Mouse (Mus musculus): ENCODE data around the gene Sbds. TPM values are rescaled to one million over a fixed set of nuclear protein-coding genes. Genes with fewer than 3 reads are reported as not detected.
A peak's percentile ranks its signal among the peaks of the same experiment; 100 is the strongest.

The Sbds gene
- polyA plus RNA-seq, 1 experiment from 2014 or later: 66.5 TPM

- WGBS: 95% methylated on average over 9 of the region's 9 CpGs
- no peaks in the 10 kb centered on the region for H3K27me3 ChIP-seq
- no peak overlapping the region for H3K27ac ChIP-seq
- H3K36me3 ChIP-seq: peaks cover 80% of the 10 kb centered on the region
- no peak overlapping the region for H3K9ac ChIP-seq
- H3K9me3 ChIP-seq: peaks cover 6% of the 10 kb centered on the region; the same call in 1 of the 2 replicates
- H3K4me1 ChIP-seq: no peaks in the 10 kb centered on the region
- H3K4me3 ChIP-seq: no peak overlapping the region
- ATAC-seq (ENCODE audit: insufficient number of reproducible peaks, insufficient read depth, low FRiP score, low TSS enrichment, low read depth): no peak
- no peak overlapping the region for H3K4me2 ChIP-seq
Measured at GRCm38 (mm10) chr5:130283079-130283732, 27.9 kb upstream of the Sbds start.

DNA sequence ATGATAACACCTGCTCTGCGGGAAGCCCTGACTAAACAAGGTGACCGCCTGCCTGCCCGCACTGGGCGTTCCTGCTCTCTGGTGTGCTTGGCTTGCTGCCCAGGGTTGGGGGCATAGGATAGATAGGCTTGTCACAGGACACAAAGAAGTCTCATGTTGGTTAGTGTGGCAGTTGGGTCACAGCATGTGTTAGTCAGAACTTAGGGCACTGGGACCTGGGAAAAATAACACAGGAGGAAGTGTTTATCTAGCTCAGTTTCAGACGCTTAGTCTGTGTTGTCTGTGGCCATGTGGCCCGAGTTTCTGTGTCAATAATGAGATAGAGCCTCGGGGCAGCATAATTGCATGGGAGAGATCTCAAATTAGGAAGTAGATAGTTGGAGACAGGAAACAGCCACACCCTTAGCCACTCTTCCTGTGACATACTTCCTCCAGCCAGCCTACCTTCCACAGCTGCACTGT is 22.7 kb upstream of the Sbds start:
- Histone ChIP-seq H3K27ac (no peak overlapping the region), H3K36me3 (peaks cover 78% of the 10 kb centered on the region), H3K4me3 (no peak overlapping the region), H3K4me2 (no peak overlapping the region), H3K9ac (no peak overlapping the region), H3K27me3 (no peaks in the 10 kb centered on the region), H3K4me1 (no peaks in the 10 kb centered on the region), H3K9me3 (no peaks in the 10 kb centered on the region)
- WGBS: 87% methylated on average over 7 of the region's 7 CpGs
- no peak for ATAC-seq (ENCODE audit: insufficient number of reproducible peaks, insufficient read depth, low FRiP score, low TSS enrichment, low read depth)

DNA sequence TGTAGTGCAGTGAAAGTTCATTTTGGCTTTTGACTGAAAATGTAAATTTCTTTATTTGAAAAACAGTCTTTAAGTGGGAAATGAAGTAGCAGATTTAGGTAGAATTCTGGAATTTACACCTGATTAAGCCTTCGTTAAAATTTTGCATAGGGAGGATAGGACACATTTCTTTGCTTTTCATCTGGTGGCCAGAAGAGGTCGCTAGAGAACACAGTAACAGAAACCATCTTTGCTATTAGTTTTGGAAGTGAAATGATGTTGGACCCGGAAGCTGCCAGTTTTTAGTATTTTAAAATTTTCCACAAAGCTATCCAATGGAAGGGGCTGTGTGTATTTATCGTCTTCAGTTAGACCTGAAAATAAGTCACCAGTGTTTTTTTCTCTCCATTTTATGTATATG is 20.2 kb upstream of the Sbds start:
- WGBS: 44% methylated on average over 4 of the region's 4 CpGs
- Histone ChIP-seq H3K27me3 (no peaks in the 10 kb centered on the region), H3K9me3 (no peaks in the 10 kb centered on the region), H3K4me3 (no peak overlapping the region), H3K4me1 (no peaks in the 10 kb centered on the region), H3K9ac (no peak overlapping the region), H3K36me3 (peaks cover 77% of the 10 kb centered on the region), H3K4me2 (no peak overlapping the region), H3K27ac (no peak overlapping the region)
- no peak for ATAC-seq (ENCODE audit: insufficient number of reproducible peaks, insufficient read depth, low FRiP score, low TSS enrichment, low read depth)

GRCm38 (mm10) chr5:130273046-130273445 is 17.7 kb upstream of the Sbds start:
- H3K4me3 ChIP-seq: no peak overlapping the region
- H3K27me3 ChIP-seq: no peaks in the 10 kb centered on the region
- no peak overlapping the region for H3K27ac ChIP-seq
- ATAC-seq (ENCODE audit: insufficient number of reproducible peaks, insufficient read depth, low FRiP score, low TSS enrichment, low read depth): no peak
- H3K4me1 ChIP-seq: no peaks in the 10 kb centered on the region
- H3K9me3 ChIP-seq: no peaks in the 10 kb centered on the region
- H3K4me2 ChIP-seq: no peak overlapping the region
- WGBS: 91% methylated on average over 6 of the region's 6 CpGs
- H3K36me3 ChIP-seq: peaks cover 73% of the 10 kb centered on the region
- no peak overlapping the region for H3K9ac ChIP-seq

DNA sequence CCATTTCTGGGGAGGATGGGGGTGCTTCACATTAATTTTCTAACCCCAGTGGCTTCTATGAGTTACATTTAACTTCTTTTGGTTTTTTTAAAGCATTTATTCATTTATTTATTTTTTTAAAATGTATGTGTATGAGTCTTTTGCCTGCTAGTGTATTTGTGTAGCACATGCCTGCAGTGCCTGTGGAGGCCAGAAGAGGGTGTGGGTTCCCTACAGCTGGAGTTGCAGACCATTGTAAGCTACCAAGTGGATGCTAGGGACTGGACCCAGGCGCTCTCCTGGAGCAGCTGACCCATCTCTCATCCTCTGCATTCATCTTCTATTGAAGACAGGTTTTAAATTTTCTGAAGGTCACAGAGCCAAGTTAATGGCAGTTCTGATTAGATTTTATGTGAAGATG is 17.0 kb upstream of the Sbds start:
- WGBS: 88% methylated on average over 1 of the region's 1 CpGs
- Histone ChIP-seq H3K36me3 (peaks cover 73% of the 10 kb centered on the region), H3K4me3 (no peak overlapping the region), H3K4me1 (no peaks in the 10 kb centered on the region), H3K9me3 (no peaks in the 10 kb centered on the region), H3K27ac (no peak overlapping the region), H3K27me3 (no peaks in the 10 kb centered on the region), H3K4me2 (no peak overlapping the region), H3K9ac (no peak overlapping the region)
- ATAC-seq (ENCODE audit: insufficient number of reproducible peaks, insufficient read depth, low FRiP score, low TSS enrichment, low read depth): no peak

GRCm38 (mm10) chr5:130268976-130269375 is 13.6 kb upstream of the Sbds start:
- Histone ChIP-seq H3K27me3 (no peaks in the 10 kb centered on the region), H3K27ac (no peak overlapping the region), H3K36me3 (peaks cover 76% of the 10 kb centered on the region), H3K9ac (no peak overlapping the region), H3K4me3 (no peak overlapping the region), H3K4me1 (no peaks in the 10 kb centered on the region), H3K4me2 (no peak overlapping the region), H3K9me3 (no peaks in the 10 kb centered on the region)
- no peak for ATAC-seq (ENCODE audit: insufficient number of reproducible peaks, insufficient read depth, low FRiP score, low TSS enrichment, low read depth)
- 85% methylated on average over 11 of the region's 11 CpGs for WGBS

GRCm38 (mm10) chr5:130267316-130267715 is 12.0 kb upstream of the Sbds start:
- ATAC-seq (ENCODE audit: insufficient number of reproducible peaks, insufficient read depth, low FRiP score, low TSS enrichment, low read depth): no peak
- Histone ChIP-seq H3K4me3 (no peak overlapping the region), H3K9ac (no peak overlapping the region), H3K36me3 (peaks cover 72% of the 10 kb centered on the region), H3K4me1 (no peaks in the 10 kb centered on the region), H3K9me3 (no peaks in the 10 kb centered on the region), H3K4me2 (no peak overlapping the region), H3K27ac (no peak overlapping the region), H3K27me3 (no peaks in the 10 kb centered on the region)
- 89% methylated on average over 1 of the region's 1 CpGs for WGBS

DNA sequence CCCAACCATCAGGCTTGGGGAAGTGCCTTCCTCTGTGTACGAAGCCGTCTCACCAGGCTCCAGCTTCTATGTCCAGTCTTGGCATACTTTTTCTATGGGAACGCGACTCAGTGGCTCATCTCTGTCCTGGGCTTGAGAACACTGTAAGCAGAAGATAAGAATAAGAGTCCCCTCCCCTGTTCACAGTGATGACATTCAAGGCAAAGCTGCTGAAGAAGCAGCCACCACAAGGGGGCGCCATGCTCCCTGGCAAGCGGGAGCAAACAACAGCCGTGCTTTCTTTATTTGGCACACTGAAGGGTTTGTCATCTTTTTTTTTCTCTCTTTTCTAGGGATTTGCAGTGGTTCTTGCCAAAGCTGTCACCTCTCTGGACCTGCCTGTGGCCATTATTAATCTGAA is 11.3 kb upstream of the Sbds start:
- WGBS: 81% methylated on average over 7 of the region's 7 CpGs
- no peak overlapping the region for H3K9ac ChIP-seq
- peaks cover 69% of the 10 kb centered on the region for H3K36me3 ChIP-seq
- no peak overlapping the region for H3K4me2 ChIP-seq
- ATAC-seq (ENCODE audit: insufficient number of reproducible peaks, insufficient read depth, low FRiP score, low TSS enrichment, low read depth): no peak
- H3K4me1 ChIP-seq: no peaks in the 10 kb centered on the region
- H3K27ac ChIP-seq: no peak overlapping the region
- no peaks in the 10 kb centered on the region for H3K27me3 ChIP-seq
- no peak overlapping the region for H3K4me3 ChIP-seq
- no peaks in the 10 kb centered on the region for H3K9me3 ChIP-seq

DNA sequence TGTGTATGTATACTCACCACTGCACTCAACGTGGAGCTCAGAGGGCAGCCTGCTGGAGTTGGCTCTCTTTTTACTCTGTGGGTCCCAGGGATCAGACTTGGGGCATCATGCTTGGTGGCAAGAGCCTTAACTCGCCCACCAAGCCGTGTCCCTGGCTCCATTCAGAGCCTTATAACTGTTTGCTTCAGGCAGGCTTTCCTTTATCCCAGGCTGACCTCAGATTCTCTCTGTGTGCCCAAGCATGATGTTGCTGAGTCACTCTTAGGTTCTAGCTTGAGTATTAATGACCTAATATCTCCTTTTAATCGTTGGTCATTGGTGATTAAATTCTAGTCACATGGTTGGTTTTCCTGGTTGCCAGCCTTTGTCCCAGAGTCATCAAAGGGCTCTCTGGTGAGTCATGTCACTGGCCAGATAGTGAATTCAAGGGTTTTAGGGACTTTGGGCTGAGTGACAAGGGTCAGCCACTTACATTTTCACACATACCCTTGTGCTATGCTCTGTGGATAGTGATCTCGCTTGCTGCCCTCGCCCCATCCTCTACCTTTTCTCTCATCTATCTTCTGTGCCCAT is 9.2 kb upstream of the Sbds start:
- no peak overlapping the region for H3K4me2 ChIP-seq
- H3K9me3 ChIP-seq: no peaks in the 10 kb centered on the region
- H3K4me3 ChIP-seq: no peak overlapping the region
- no peaks in the 10 kb centered on the region for H3K4me1 ChIP-seq
- H3K9ac ChIP-seq: no peak overlapping the region
- no peaks in the 10 kb centered on the region for H3K27me3 ChIP-seq
- WGBS: 90% methylated on average over 6 of the region's 6 CpGs
- no peak for ATAC-seq (ENCODE audit: insufficient number of reproducible peaks, insufficient read depth, low FRiP score, low TSS enrichment, low read depth)
- H3K27ac ChIP-seq: no peak overlapping the region
- peaks cover 56% of the 10 kb centered on the region for H3K36me3 ChIP-seq

DNA sequence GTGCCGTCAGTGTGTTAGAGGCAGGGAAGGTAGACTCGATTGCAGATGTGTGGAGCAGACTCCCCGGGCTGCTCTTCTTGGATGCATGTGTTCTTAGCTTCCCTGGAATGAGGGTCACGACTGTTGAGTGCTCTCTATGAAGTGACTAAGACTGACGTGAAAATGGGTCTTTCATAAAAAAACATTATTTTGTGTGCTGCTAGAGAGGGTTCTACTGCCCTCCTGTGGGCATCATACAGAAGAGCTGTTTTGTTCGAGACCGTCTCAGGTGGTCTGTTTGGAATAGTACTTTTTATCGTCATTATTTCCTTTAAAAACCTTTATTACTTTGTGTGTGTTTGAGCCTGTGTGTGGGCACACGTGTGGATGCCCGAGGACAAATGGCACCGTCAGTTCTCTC is 8.1 kb upstream of the Sbds start:
- no peak overlapping the region for H3K4me2 ChIP-seq
- no peak overlapping the region; the same call in 1 of the 2 replicates for H3K9ac ChIP-seq
- no peaks in the 10 kb centered on the region for H3K27me3 ChIP-seq
- no peak overlapping the region for H3K27ac ChIP-seq
- H3K4me3 ChIP-seq: no peak overlapping the region
- no peaks in the 10 kb centered on the region for H3K9me3 ChIP-seq
- H3K36me3 ChIP-seq: peaks cover 48% of the 10 kb centered on the region
- ATAC-seq (ENCODE audit: insufficient number of reproducible peaks, insufficient read depth, low FRiP score, low TSS enrichment, low read depth): no peak
- WGBS: 73% methylated on average over 11 of the region's 11 CpGs
- no peaks in the 10 kb centered on the region for H3K4me1 ChIP-seq

- Histone ChIP-seq H3K4me1 (peaks cover 23% of the 10 kb centered on the region), H3K4me3 (peak overlapping the region; percentile 71), H3K9ac (peak overlapping the region; percentile 82), H3K9me3 (no peaks in the 10 kb centered on the region), H3K27me3 (no peaks in the 10 kb centered on the region), H3K36me3 (peaks cover 19% of the 10 kb centered on the region), H3K27ac (peak overlapping the region; percentile 88), H3K4me2 (peak overlapping the region; percentile 79)
- WGBS: 9% methylated on average over 8 of the region's 8 CpGs
- ATAC-seq (ENCODE audit: insufficient number of reproducible peaks, insufficient read depth, low FRiP score, low TSS enrichment, low read depth): no peak
Measured at GRCm38 (mm10) chr5:130257303-130257702, 2.0 kb upstream of the Sbds start.

DNA sequence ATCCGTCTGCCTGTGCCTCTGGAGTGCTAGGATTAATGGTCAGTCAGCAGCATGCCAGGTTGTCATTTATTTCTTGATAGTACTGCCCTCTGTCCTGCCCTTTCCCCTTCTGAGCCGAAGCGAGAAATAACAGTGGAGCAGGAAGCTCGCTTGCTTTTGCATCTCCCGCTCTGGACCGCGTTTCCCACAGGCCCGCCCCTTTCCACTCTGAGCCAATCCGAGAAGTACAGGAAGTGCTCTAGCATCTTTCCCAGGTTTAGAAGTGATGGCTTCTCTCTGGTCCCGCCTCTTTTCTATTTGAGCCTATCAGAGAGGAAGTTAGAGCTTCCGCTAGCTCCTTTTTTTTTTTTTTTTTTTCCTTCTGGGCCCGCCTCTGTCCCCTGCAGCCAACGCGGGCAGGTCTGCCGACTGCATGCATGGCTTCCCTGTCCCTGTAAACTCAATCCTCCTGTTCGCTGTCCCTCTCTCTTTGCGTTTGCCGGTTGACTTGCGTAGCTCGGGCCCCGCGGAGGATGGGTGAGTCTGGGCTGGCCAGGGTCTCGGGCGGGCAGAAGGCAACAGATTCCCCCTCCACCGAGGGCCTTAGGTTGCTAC is 1.4 kb upstream of the Sbds start:
- peak overlapping the region; percentile 79 for H3K4me2 ChIP-seq
- under 1% methylated on average over 25 of the region's 25 CpGs for WGBS
- H3K9ac ChIP-seq: peak overlapping the region; percentile 82
- peak; percentile 91 for ATAC-seq (ENCODE audit: insufficient number of reproducible peaks, insufficient read depth, low FRiP score, low TSS enrichment, low read depth)
- no peaks in the 10 kb centered on the region for H3K9me3 ChIP-seq
- peaks cover 23% of the 10 kb centered on the region for H3K4me1 ChIP-seq
- peak overlapping the region; percentile 88 for H3K27ac ChIP-seq
- peak overlapping the region; percentile 71 for H3K4me3 ChIP-seq
- H3K27me3 ChIP-seq: no peaks in the 10 kb centered on the region
- H3K36me3 ChIP-seq: peaks cover 21% of the 10 kb centered on the region

All from embryonic facial prominence, embryonic 13.5 days (tissue).